ENCODE assay signal across 16 mouse cellular contexts in genomic region chr16:63842911-63843310, GRCm38 (mm10). TPM values are rescaled to one million over a fixed set of nuclear protein-coding genes. Genes with fewer than 3 reads are reported as not detected.
A peak's percentile ranks its signal among the peaks of the same experiment; 100 is the strongest.
DNase-seq lines count a peak whose midpoint lies in the region; ATAC-seq and TF ChIP-seq lines count a peak whose summit lies in the region.
"Had no signal": no experiment of that assay in that cellular context is flagged by ENCODE, and none has a peak within 500 bp of the region (broad histone marks: within the 10 kb centered on the region; RNA-seq: fewer than 3 reads in every experiment).

No protein-coding gene starts in this region.

- H3K4me3 ChIP-seq in midbrain, embryonic 11.5 days (ENCODE audit: low read depth, low read length), result no peak overlapping the region
- no peak overlapping the region for H3K4me3 ChIP-seq in midbrain, postnatal 0 days (ENCODE audit: low read depth, low read length)
- H3K4me3 ChIP-seq in kidney, embryonic 14.5 days (ENCODE audit: low read length), result no peak overlapping the region
- H3K4me3 ChIP-seq: embryonic facial prominence, embryonic 10.5 days; embryonic facial prominence, embryonic 12.5 days; forebrain, embryonic 13.5 days; forebrain, embryonic 15.5 days had no signal

- ATAC-seq in midbrain, embryonic 11.5 days (ENCODE audit: low FRiP score), result no peak
- no peak for ATAC-seq in midbrain, postnatal 0 days (ENCODE audit: low FRiP score)
- no peak for ATAC-seq in kidney, embryonic 14.5 days (ENCODE audit: low FRiP score, low TSS enrichment)
- ATAC-seq: forebrain, embryonic 13.5 days; forebrain, embryonic 15.5 days; forebrain, postnatal 0 days had no signal

- no peak overlapping the region for H3K9ac ChIP-seq in midbrain, embryonic 11.5 days (ENCODE audit: low read length)
- H3K9ac ChIP-seq in midbrain, postnatal 0 days (replicated peaks; ENCODE audit: low read length, poor library complexity, severe bottlenecking), result no peak overlapping the region
- no peak overlapping the region for H3K9ac ChIP-seq in kidney, embryonic 14.5 days (ENCODE audit: low read depth, low read length)
- H3K9ac ChIP-seq: embryonic facial prominence, embryonic 12.5 days; forebrain, embryonic 13.5 days; forebrain, embryonic 15.5 days; forebrain, postnatal 0 days had no signal

- H3K4me1 ChIP-seq in midbrain, embryonic 11.5 days (ENCODE audit: control insufficient read depth, insufficient read depth, low read length), result no peaks in the 10 kb centered on the region
- no peaks in the 10 kb centered on the region for H3K4me1 ChIP-seq in midbrain, postnatal 0 days (ENCODE audit: insufficient read depth, low read length)
- H3K4me1 ChIP-seq in kidney, embryonic 14.5 days (ENCODE audit: control insufficient read depth, insufficient read depth, low read length), result no peaks in the 10 kb centered on the region
- H3K4me1 ChIP-seq: embryonic facial prominence, embryonic 10.5 days; embryonic facial prominence, embryonic 12.5 days; forebrain, embryonic 13.5 days; forebrain, embryonic 15.5 days had no signal

- WGBS in midbrain, embryonic 11.5 days, result 90% methylated on average over 2 of the region's 2 CpGs
- 90% methylated on average over 2 of the region's 2 CpGs for WGBS in midbrain, postnatal 0 days
- 89% methylated on average over 2 of the region's 2 CpGs for WGBS in kidney, embryonic 14.5 days

- H3K9me3 ChIP-seq in midbrain, embryonic 11.5 days (ENCODE audit: control insufficient read depth, low read length), result no peaks in the 10 kb centered on the region
- H3K9me3 ChIP-seq in midbrain, postnatal 0 days (ENCODE audit: low read length), result no peaks in the 10 kb centered on the region
- H3K9me3 ChIP-seq in kidney, embryonic 14.5 days (ENCODE audit: control insufficient read depth, low read length), result no peaks in the 10 kb centered on the region
- H3K9me3 ChIP-seq: embryonic facial prominence, embryonic 10.5 days; embryonic facial prominence, embryonic 12.5 days; forebrain, embryonic 13.5 days; forebrain, embryonic 15.5 days had no signal

- TF ChIP-seq CTCF in midbrain, postnatal 0 days (IDR thresholded peaks at IDR 0.05), result no peak

- H3K27ac ChIP-seq in midbrain, embryonic 11.5 days (ENCODE audit: low read depth, low read length), result no peak overlapping the region
- H3K27ac ChIP-seq in midbrain, postnatal 0 days (ENCODE audit: low read depth, low read length), result no peak overlapping the region
- H3K27ac ChIP-seq in kidney, embryonic 14.5 days (ENCODE audit: low read depth, low read length), result no peak overlapping the region
- H3K27ac ChIP-seq: embryonic facial prominence, embryonic 10.5 days; embryonic facial prominence, embryonic 12.5 days; forebrain, embryonic 13.5 days; forebrain, embryonic 15.5 days had no signal

- DNase-seq in cerebellum, postnatal 14 days, result peak; percentile 45 to 63
- DNase-seq in cerebellum, adult 11-12 months, result no peak
- DNase-seq in midbrain, embryonic 11.5 days (ENCODE audit: low spot score, missing footprints), result peak; percentile 19
- no peak for DNase-seq in midbrain, postnatal 0 days (ENCODE audit: low spot score)
- DNase-seq: adrenal gland, adult 2 months; adrenal gland, postnatal 10 days; adrenal gland, postnatal 25 days; cerebellum, adult 2 months; cerebellum, adult 9-10 months; forebrain, postnatal 0 days had no signal

- H3K36me3 ChIP-seq in midbrain, embryonic 11.5 days (ENCODE audit: control insufficient read depth, insufficient read depth, low read length), result no peaks in the 10 kb centered on the region
- H3K36me3 ChIP-seq in midbrain, postnatal 0 days (ENCODE audit: insufficient read depth, low read length), result no peaks in the 10 kb centered on the region
- no peaks in the 10 kb centered on the region for H3K36me3 ChIP-seq in kidney, embryonic 14.5 days (ENCODE audit: control insufficient read depth, insufficient read depth, low read length)
- H3K36me3 ChIP-seq: embryonic facial prominence, embryonic 10.5 days; embryonic facial prominence, embryonic 12.5 days; forebrain, embryonic 15.5 days had no signal

- H3K27me3 ChIP-seq in midbrain, embryonic 11.5 days (ENCODE audit: control insufficient read depth, insufficient read depth, low read length), result no peaks in the 10 kb centered on the region
- no peaks in the 10 kb centered on the region for H3K27me3 ChIP-seq in midbrain, postnatal 0 days (ENCODE audit: insufficient read depth, low read length)
- no peaks in the 10 kb centered on the region for H3K27me3 ChIP-seq in kidney, embryonic 14.5 days (ENCODE audit: control insufficient read depth, insufficient read depth, low read length)
- H3K27me3 ChIP-seq: embryonic facial prominence, embryonic 12.5 days; forebrain, embryonic 13.5 days; forebrain, embryonic 15.5 days had no signal

- H3K4me2 ChIP-seq in midbrain, embryonic 11.5 days, result no peak overlapping the region
- no peak overlapping the region for H3K4me2 ChIP-seq in midbrain, postnatal 0 days (ENCODE audit: low read depth, low read length, poor library complexity, severe bottlenecking)
- H3K4me2 ChIP-seq in kidney, embryonic 14.5 days (replicated peaks; ENCODE audit: low read depth, low read length), result no peak overlapping the region
- H3K4me2 ChIP-seq: embryonic facial prominence, embryonic 12.5 days; forebrain, embryonic 13.5 days; forebrain, embryonic 15.5 days had no signal

RNA-seq across cellular contexts. Expression of gene Epha3, which starts 21.1 kb away (rescaled TPM):
- polyA plus RNA-seq in midbrain, embryonic 11.5 days (2014; fragmentation: Nextera tagmentation; extraction: Ambion mirVana), result 35.0 and 37.9 TPM in 2 replicates
- total RNA-seq in midbrain, postnatal 0 days (2014; rRNA removed), result 11.5 and 17.3 TPM in 2 replicates
- 6.2 and 8.6 TPM in 2 replicates for polyA plus RNA-seq in midbrain, postnatal 0 days (2015; fragmentation: Nextera tagmentation; extraction: Ambion mirVana)
- 7.2 and 11.7 TPM in 2 replicates for polyA plus RNA-seq in kidney, embryonic 14.5 days (2014; fragmentation: Nextera tagmentation; extraction: Ambion mirVana)
- total RNA-seq: MEL had no signal

Comparison
In these comparisons a context has a peak if more than half of its experiments do, and no peak if none do; other contexts are left out.
1. DNase-seq: peak in cerebellum, postnatal 14 days (2 of 2) and midbrain, embryonic 11.5 days (single experiment); none in cerebellum, adult 11-12 months (single experiment) and midbrain, postnatal 0 days (single experiment).